Mouse (Mus musculus): Measurements from ENCODE around the gene Spaar. TPM values are rescaled to one million over a fixed set of nuclear protein-coding genes. Genes with fewer than 3 reads are reported as not detected.

Gene Spaar
- total and polyA plus RNA-seq, 2 experiments from 2014 or later: 0.07 TPM; not detected in 1

DNA sequence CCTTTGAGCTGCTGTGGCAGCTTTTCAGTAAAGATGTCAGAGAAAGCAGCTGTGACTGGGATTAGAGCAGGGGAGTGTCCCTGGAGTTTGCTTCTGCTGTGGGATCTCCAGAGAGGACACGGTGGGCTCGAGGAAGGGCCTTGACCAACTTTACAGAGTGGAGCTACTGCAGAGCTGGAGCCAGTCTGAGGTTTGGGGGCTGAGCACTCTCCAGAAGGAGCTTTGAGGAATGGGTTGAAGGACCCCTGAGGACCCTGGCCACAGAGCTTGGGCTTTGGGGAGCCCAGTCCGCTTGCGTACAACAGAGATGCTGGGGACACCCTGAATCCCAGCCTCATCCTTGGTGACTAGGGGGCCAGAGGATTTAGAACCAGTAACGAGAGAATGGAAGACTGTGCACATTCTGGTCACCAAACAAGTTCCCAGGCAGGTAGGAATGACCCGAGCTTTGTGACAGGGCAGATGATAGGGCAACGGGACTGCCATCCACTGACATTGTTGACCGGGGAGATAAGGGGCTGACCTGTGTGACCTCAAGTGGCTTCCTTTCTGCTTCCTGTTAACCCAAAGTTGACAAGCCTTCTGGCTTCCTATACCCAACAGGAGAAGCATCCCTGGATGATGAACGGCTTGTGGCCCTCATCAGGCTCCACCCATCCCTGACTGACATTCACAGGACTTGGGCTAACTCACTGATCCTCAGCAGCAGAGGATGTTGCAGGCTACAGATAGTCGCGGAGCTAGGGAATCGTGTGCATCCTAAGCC, 3.4 kb upstream of the Spaar start:
- DNase-seq (ENCODE audit: low spot score) (no peak), ATAC-seq (ENCODE audit: low FRiP score) (no peak)
- no peak overlapping the region for H3K4me3 ChIP-seq (ENCODE audit: low read depth, low read length)
- H3K9me3 ChIP-seq (ENCODE audit: low read length): no peaks in the 10 kb centered on the region
- WGBS: 77% methylated on average over 12 of the region's 12 CpGs
- no peak overlapping the region for H3K4me2 ChIP-seq (ENCODE audit: low read depth, low read length, poor library complexity, severe bottlenecking)
- no peak overlapping the region for H3K9ac ChIP-seq (replicated peaks; ENCODE audit: low read length, poor library complexity, severe bottlenecking)
- TF ChIP-seq CTCF (IDR thresholded peaks at IDR 0.05): no peak
- H3K27ac ChIP-seq (ENCODE audit: low read depth, low read length): no peak overlapping the region
- no peaks in the 10 kb centered on the region for H3K36me3 ChIP-seq (ENCODE audit: insufficient read depth, low read length)
- H3K4me1 ChIP-seq (ENCODE audit: insufficient read depth, low read length): no peaks in the 10 kb centered on the region
- no peaks in the 10 kb centered on the region for H3K27me3 ChIP-seq (ENCODE audit: insufficient read depth, low read length)

DNA sequence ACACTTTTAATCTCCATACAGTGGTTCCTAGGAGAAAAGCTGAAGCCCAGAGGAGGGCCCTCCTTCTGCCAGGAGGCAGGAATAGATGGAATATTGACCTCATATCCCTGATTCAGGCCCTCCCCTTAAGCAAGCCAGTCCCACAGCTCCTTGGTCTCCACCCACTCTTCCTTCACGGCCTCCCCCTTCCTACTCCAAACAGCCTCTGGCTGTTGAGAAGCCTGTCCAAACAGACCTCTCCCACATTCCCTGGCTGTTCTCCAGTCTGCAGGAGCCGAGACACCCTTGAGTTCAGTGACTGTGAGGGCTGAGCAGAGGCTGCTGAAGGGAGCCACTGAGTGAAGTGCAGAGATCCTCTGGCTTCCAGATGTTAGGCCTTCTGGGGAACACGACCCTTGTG, 2.8 kb upstream of the Spaar start, which contains the start of gene Hrct1:
Hrct1 (plus strand) TSS at position 194 of the 400 bp plus-strand sequence.
- no peak for DNase-seq (ENCODE audit: low spot score)

GRCm38 (mm10) chr4:43727718-43728575, 1.9 kb upstream of the Spaar start:
- Histone ChIP-seq H3K36me3 (ENCODE audit: insufficient read depth, low read length) (no peaks in the 10 kb centered on the region), H3K9me3 (ENCODE audit: low read length) (no peaks in the 10 kb centered on the region), H3K4me1 (ENCODE audit: insufficient read depth, low read length) (no peaks in the 10 kb centered on the region), H3K4me2 (ENCODE audit: low read depth, low read length, poor library complexity, severe bottlenecking) (no peak overlapping the region), H3K27ac (ENCODE audit: low read depth, low read length) (peak overlapping the region; percentile 7; the same call in 1 of the 2 replicates), H3K9ac (replicated peaks; ENCODE audit: low read length, poor library complexity, severe bottlenecking) (no peak overlapping the region), H3K4me3 (ENCODE audit: low read depth, low read length) (no peak overlapping the region), H3K27me3 (ENCODE audit: insufficient read depth, low read length) (no peaks in the 10 kb centered on the region)
- 68% methylated on average over 7 of the region's 7 CpGs for WGBS
- TF ChIP-seq CTCF (IDR thresholded peaks at IDR 0.05): no peak
- DNase-seq (ENCODE audit: low spot score) (no peak), ATAC-seq (ENCODE audit: low FRiP score) (no peak)

More for the DNA sequence above, 2.8 kb upstream of the Spaar start, which contains the start of gene Hrct1:
- Histone ChIP-seq H3K27me3 (ENCODE audit: insufficient read depth, low read length) (no peaks in the 10 kb centered on the region), H3K4me1 (ENCODE audit: insufficient read depth, low read length) (no peaks in the 10 kb centered on the region), H3K9ac (replicated peaks; ENCODE audit: low read length, poor library complexity, severe bottlenecking) (no peak within 1 kb of the TSS), H3K27ac (ENCODE audit: low read depth, low read length) (peak within 1 kb of the TSS; percentile 7; the same call in 1 of the 2 replicates), H3K36me3 (ENCODE audit: insufficient read depth, low read length) (no peaks in the 10 kb centered on the region), H3K4me2 (ENCODE audit: low read depth, low read length, poor library complexity, severe bottlenecking) (no peak within 1 kb of the TSS), H3K4me3 (ENCODE audit: low read depth, low read length) (no peak within 1 kb of the TSS), H3K9me3 (ENCODE audit: low read length) (no peaks in the 10 kb centered on the region)
- ATAC-seq (ENCODE audit: low FRiP score): no peak
- no peak for TF ChIP-seq CTCF (IDR thresholded peaks at IDR 0.05)
- 57% methylated on average over 3 of the region's 3 CpGs for WGBS

GRCm38 (mm10) chr4:43728576-43728954, 1.3 kb upstream of the Spaar start:
- Histone ChIP-seq H3K4me2 (ENCODE audit: low read depth, low read length, poor library complexity, severe bottlenecking) (no peak overlapping the region), H3K4me3 (ENCODE audit: low read depth, low read length) (no peak overlapping the region), H3K9me3 (ENCODE audit: low read length) (no peaks in the 10 kb centered on the region), H3K36me3 (ENCODE audit: insufficient read depth, low read length) (no peaks in the 10 kb centered on the region), H3K27ac (ENCODE audit: low read depth, low read length) (no peak overlapping the region), H3K27me3 (ENCODE audit: insufficient read depth, low read length) (no peaks in the 10 kb centered on the region), H3K9ac (replicated peaks; ENCODE audit: low read length, poor library complexity, severe bottlenecking) (no peak overlapping the region), H3K4me1 (ENCODE audit: insufficient read depth, low read length) (no peaks in the 10 kb centered on the region)
- ATAC-seq (ENCODE audit: low FRiP score) (no peak), DNase-seq (ENCODE audit: low spot score) (no peak)
- WGBS: 74% methylated on average over 5 of the region's 5 CpGs
- TF ChIP-seq CTCF (IDR thresholded peaks at IDR 0.05): no peak

DNA sequence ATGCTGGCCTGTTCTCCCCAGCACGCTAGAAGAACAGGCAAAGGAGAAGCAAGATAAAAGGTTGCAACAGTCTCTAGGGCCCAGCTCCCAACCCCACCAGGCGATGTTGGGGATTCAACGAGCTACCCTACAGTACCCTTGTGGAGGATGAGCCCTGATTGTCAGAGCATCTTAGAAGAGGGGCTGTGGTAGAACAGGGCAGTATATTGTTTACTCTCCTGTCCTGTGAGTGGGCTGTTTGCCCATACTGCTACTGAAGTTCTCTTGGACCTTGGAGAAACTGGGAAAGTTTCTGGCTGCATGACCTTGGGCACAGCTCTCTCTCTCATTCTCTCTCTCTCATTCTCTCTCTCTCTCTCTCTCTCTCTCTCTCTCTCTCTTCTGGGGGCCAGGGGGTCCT, 708 bp upstream of the Spaar start:
- Histone ChIP-seq H3K36me3 (ENCODE audit: insufficient read depth, low read length) (no peaks in the 10 kb centered on the region), H3K4me1 (ENCODE audit: insufficient read depth, low read length) (no peaks in the 10 kb centered on the region), H3K4me3 (ENCODE audit: low read depth, low read length) (no peak overlapping the region), H3K27ac (ENCODE audit: low read depth, low read length) (no peak overlapping the region), H3K9me3 (ENCODE audit: low read length) (no peaks in the 10 kb centered on the region), H3K9ac (replicated peaks; ENCODE audit: low read length, poor library complexity, severe bottlenecking) (no peak overlapping the region), H3K4me2 (ENCODE audit: low read depth, low read length, poor library complexity, severe bottlenecking) (no peak overlapping the region), H3K27me3 (ENCODE audit: insufficient read depth, low read length) (no peaks in the 10 kb centered on the region)
- WGBS: 80% methylated on average over 3 of the region's 3 CpGs
- TF ChIP-seq CTCF (IDR thresholded peaks at IDR 0.05): no peak
- no peak for DNase-seq (ENCODE audit: low spot score)
- ATAC-seq (ENCODE audit: low FRiP score): no peak

Measured in midbrain, postnatal 0 days (tissue).